Mouse (Mus musculus) adrenal gland, postnatal 25 days (tissue): ENCODE measurements around the gene Cmss1. TPM values are rescaled to one million over a fixed set of nuclear protein-coding genes. Genes with fewer than 3 reads are reported as not detected.

Experiments used
- DNase-seq: peaks from one replicate; pipeline ENCODE4 v3.0.0; 2021; ENCODE audit warnings: mixed read lengths
- long read RNA-seq: library from polyadenylated mRNA; stranded (forward); transcript quantifications from one replicate; pipeline ENCODE4 v2.0.0, GENCODE M21; 2021
- total RNA-seq: library from RNA; stranded (reverse); gene quantifications from 2 replicates; pipeline ENCODE4 v1.2.3, GENCODE M21; 2021

Gene Cmss1
- 16.1 and 17.6 TPM in 2 replicates for total RNA-seq
- long read RNA-seq, partial matches to known transcripts, result 0 of 28 reads
- long read RNA-seq, other reads (novel, unspliced or antisense), result 24 of 28 reads

- peak; percentile 88 for DNase-seq
Observed at GRCm38 (mm10) chr16:57606444-57607227, at the start of gene Cmss1. TSS of gene Cmss1 (minus strand) at chr16:57606864.

GRCm38 (mm10) chr16:57649888-57650287 is 43.2 kb upstream of the Cmss1 start:
- peak; percentile 37 for DNase-seq

GRCm38 (mm10) chr16:57641346-57641885 is 34.8 kb upstream of the Cmss1 start:
- no peak for DNase-seq

DNA sequence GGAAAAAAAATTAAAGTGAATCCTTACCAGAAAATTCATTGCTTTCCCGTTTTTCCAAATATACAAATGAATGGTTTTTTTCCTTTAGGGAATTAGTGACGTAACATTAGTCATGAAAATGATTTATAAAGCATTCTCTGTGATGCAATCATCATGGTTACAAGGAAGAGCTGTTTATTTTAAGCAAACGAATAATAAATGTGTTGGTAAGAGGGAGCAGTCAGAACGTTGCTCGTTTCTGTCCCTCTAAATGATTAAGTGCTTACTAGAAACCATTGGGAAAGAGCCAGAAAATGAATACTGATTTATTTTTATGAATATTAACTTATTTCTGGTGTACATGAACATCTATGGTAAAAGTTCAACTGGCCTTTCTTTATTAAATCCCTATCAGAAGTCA is 28.1 kb upstream of the Cmss1 start:
- DNase-seq, result no peak

GRCm38 (mm10) chr16:57634191-57634590 is 27.5 kb upstream of the Cmss1 start:
- peak; percentile 67 for DNase-seq

DNA sequence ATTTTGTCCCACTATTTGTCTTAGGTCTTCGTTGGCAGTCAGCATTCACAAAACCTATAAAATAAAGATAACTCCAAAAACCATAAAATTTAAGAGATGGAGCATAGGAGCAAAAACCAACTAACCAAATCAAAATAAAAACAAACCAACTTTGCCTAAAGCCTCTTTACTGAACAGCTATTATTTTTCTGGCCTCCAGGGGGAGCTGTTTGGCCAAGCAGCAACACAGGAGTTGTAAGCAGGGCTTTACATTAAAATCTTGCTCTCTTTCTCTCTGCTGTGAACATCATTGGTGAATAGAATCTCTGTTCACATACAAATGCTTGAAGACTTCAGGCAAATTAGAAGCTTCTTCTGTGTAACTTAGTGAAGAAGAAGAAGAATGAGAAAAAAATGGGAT is 5.1 kb upstream of the Cmss1 start:
- DNase-seq, result peak; percentile 19

DNA sequence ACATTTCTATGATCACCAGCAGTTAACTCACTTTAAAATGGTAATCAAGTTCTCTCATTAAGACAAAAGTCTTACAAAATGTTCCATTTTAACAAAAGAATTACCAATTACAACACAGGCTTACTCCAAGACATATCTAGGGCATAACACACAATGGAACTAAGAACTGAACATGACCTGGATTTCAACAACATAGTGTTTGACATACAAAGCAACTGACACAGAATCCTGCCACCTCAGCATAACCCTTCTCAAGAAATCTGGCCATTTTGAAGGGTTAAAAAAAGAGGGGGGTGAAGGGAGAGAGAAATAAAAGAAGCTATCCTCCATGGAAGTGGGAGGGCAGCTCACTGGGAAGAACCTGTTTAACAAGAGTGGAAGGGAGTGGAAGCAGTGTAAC is 5.6 kb downstream of the Cmss1 start:
- DNase-seq, result no peak

DNA sequence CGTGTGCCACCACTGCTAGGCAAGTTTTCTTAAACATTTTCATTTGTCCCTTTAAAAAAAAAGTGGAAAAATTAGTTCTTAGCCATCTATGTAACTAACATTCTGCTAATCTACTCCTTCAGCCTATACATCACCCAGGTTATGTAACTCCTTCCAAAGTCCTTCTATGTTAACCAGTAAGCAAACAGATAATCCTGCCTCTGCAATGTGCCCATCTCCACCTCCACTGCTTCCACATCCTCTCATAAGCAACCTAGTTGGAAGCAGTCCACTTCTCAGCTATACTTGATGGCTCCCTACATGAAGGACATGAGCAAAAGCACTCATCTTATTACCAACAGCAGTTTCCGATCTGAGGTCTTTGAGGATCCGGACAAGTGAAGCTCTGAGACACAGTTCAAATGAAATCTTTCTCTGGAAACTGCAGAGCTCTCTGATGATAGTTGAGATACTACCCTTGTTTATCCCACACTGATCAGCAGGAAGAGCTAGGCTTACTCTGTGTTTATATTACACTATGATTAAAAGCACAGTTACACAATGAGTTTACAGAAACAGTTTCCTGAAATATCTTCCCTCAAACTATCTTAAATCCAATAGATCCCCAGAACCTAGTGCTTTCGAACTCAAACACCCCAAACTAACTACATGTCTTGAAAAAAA is 9.2 kb downstream of the Cmss1 start:
- DNase-seq, result no peak

- DNase-seq, result no peak
Observed at GRCm38 (mm10) chr16:57593422-57594157, 13.1 kb downstream of the Cmss1 start.

- no peak for DNase-seq
Observed at GRCm38 (mm10) chr16:57585201-57585600, 21.5 kb downstream of the Cmss1 start.

DNA sequence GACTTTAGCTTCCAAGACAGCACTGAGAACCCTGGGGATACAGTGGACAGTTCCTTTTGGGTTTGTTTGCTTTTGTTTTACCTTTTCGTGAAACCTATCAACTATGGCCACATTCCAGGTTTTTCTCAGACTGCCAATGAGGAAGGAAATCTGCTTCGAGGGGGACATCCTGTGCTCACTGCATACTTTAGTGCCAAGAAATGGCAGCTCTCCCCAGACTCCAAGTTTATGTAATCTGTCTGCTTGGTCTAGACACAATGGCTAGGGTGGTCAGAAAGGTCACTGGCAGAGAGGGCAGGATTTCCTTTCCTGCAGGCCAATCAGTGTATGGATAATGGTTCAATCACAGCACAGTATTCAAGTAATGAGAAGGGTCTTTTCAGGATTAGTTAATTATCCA is 24.7 kb downstream of the Cmss1 start:
- DNase-seq, result no peak

- DNase-seq, result no peak
Observed at GRCm38 (mm10) chr16:57580041-57580440, 26.6 kb downstream of the Cmss1 start.

GRCm38 (mm10) chr16:57577519-57577918 is 29.1 kb downstream of the Cmss1 start:
- no peak for DNase-seq

DNA sequence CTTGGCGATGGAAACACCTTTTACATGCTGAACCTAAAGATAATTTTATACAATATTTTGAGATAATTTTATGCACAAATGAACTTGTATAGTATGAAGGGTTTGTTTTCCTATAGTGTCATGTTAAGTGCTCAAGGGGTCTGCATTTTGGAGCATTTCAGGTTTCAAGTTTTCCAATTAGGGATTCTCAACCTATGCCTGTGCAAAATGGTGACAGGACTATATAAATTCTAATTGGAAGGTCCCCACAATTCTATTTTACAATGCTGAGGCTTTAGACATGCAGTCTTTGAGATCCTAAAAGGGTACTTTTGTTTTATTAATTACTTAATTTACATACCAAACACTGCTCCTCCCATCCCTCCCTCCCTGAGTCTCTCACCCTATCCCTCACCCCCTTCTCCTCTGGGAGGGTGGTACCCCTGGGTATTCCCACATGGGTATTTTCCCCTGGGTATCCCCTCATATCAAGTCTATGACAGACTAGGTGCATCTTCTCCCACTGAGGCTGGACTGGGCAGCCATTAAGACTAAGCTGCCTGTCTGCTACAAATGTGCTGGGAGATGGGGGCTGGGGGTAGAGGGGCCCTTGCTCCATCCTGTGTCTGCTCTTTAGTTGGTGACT is 30.8 kb downstream of the Cmss1 start:
- DNase-seq, result no peak

DNA sequence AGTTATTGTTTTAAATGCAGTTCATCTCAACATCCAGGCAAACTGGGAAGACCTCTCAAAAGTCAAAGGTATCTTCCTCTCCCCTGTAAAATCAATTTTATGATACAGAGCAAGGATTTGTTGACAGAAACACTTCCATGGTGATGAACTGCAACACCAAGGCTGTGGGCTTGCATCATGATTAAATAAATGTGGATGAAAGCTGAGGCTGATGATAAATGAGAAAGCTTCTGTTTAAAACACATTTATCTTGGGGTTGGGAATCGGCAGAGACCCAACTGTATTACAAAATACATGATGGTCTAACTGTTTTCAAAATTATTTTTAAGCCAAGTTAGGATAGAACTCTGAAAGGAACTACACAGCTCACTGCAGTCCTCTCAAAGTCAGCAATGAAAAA is 32.8 kb downstream of the Cmss1 start:
- DNase-seq, result no peak

DNA sequence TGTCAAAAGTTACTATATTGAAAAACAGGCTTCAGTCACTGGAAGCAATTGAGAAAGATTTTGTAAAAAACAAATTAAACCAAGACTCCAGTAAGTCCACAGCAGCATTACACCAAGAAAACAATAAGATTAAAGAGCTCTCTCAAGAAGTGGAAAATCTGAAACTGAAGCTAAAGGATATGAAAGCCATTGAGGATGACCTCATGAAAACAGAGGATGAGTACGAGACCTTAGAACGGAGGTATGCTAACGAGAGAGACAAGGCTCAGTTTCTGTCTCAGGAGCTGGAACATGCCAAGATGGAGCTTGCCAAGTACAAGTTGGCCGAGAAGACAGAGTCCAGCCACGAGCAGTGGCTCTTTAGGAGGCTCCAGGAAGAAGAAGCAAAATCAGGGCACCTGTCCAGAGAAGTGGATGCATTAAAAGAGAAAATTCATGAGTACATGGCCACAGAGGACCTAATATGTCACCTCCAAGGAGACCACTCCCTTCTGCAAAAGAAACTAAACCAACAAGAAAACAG is 35.8 kb downstream of the Cmss1 start:
- no peak for DNase-seq

DNA sequence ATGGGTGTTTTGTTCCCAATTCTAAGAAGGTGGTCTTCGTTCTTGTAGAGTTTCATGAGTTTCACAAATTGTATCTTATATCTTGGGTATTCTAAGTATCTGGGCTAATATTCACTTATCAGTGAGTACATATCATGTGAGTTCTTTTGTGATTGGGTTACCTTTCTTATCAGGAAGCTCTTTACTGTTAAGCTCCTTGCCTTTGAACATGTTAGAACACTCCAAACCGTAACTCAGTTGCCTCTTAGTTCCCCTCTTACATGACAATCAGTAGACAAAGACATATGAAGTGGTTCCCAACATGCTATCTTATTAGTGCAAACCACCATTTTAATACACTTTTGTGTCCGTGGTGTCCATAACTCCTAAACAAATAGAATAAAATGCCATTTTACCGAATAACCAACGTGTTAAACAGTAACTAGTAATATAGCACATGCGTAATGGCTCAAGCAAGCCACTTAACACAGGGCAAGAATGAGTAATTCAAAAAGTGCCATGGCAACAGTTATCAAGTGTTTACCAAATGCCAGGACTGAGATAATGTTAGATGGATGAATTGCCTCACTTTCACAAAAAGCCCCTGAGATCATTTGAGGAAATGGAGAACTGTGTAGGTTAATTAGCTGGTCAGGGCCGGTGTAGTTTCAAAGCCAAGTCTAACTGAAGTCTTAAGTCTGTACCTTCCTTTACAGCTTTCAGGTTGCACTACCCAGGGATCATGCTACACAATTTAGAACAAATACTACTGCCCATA is 37.8 kb downstream of the Cmss1 start:
- DNase-seq, result no peak

DNA sequence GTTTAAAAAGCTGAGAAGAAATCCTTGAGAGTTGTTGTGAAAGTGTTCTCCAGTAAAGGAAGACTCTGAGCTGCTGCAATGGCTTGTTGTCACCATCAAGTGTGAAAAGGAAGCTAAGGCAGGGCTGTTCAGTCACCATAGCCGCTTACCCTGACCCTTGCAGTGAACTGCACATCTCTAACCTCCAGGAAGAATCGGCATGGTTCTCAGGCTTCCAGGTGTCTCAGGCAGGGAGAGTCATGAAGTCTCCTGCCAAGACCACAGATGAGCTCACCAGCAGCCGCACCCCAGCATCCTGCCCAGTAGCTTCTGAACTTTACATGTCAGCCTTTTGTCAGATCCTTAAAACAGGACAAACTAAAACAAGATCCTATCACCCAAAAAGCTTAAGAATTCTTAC is 40.4 kb downstream of the Cmss1 start:
- DNase-seq, result no peak

GRCm38 (mm10) chr16:57564807-57565206 is 41.9 kb downstream of the Cmss1 start:
- DNase-seq, result no peak

GRCm38 (mm10) chr16:57563453-57563852 is 43.2 kb downstream of the Cmss1 start:
- DNase-seq, result no peak

DNA sequence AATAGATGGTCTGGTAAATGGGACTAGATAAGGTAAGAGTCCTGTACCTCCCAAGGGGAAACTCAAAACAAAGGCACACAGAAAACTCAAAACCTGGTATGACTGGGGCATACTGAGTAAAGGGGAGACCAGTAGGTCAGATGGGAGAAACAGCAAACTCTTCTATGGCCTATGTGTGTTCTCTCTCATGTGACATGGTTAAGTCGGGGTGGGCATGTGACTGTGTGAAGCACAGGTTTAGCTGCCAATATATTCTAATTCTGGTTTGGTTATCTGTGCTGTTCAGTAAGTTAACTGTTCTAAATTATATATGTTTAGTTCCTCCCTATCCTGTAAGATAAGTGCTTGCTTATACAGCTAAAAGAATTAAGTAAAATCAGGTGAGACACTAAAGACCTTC is 46.5 kb downstream of the Cmss1 start:
- no peak for DNase-seq
